Comparison of ENCODE assay signal across 8 mouse cellular contexts in the genomic region with DNA sequence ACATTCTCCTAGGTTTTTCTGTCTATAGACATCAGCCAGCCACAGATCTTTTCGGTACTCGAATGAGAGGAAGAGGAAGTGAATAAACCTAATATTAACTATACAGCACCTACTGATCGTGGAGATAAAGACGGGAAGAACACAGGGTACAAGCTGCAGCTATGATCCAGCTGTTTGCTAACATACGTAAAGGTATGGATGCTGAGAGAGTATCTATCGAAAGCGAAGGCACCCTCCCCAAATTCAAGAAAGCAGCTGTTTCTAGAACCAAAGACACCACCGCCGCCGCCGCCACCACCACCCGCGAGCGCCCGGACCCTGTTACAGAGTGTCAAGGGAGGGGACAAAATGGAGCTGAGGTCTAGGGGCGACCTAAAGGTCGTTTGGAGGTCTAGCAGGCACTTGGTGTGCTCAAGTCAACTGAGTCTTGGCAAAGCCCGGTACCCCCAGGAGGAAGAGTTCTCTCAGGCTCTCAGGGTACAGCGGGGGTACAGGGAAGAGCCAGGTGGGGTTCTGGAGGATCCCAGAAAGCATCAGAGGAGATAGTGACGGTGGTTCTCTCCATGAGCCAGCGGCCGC. TPM values are rescaled to one million over a fixed set of nuclear protein-coding genes. Genes with fewer than 3 reads are reported as not detected.
DNase-seq lines count a peak whose midpoint lies in the region; ATAC-seq and TF ChIP-seq lines count a peak whose summit lies in the region.

No protein-coding gene starts in this region.

- peak overlapping the region; percentile 66 for H3K9ac ChIP-seq in hindbrain, embryonic 16.5 days (ENCODE audit: low read depth, low read length)
- peak overlapping the region; percentile 92 for H3K9ac ChIP-seq in liver, adult 2 months (ENCODE audit: low read depth, low read length)

- WGBS in heart, embryonic 10.5 days, result 12% methylated on average over 22 of the region's 22 CpGs
- WGBS in hindbrain, embryonic 16.5 days, result 26% methylated on average over 21 of the region's 22 CpGs
- WGBS in liver, adult 2 months, result under 1% methylated on average over 22 of the region's 22 CpGs

- H3K27me3 ChIP-seq in heart, embryonic 10.5 days (ENCODE audit: insufficient read depth, poor library complexity, severe bottlenecking), result peaks cover 13% of the 10 kb centered on the region
- H3K27me3 ChIP-seq in erythroblast, embryonic 14.5 days (ENCODE audit: control insufficient read depth), result peaks cover 2% of the 10 kb centered on the region; the same call in 1 of the 2 replicates
- peaks cover 2% of the 10 kb centered on the region; the same call in 1 of the 2 replicates for H3K27me3 ChIP-seq in hindbrain, embryonic 16.5 days (replicated peaks; ENCODE audit: control insufficient read depth, insufficient read depth, low read length)
- H3K27me3 ChIP-seq in liver, adult 2 months (ENCODE audit: control insufficient read depth, insufficient read depth, low read length), result no peaks in the 10 kb centered on the region

- no peaks in the 10 kb centered on the region for H3K36me3 ChIP-seq in heart, embryonic 10.5 days
- H3K36me3 ChIP-seq in erythroblast, embryonic 14.5 days (ENCODE audit: control insufficient read depth), result peaks cover 4% of the 10 kb centered on the region
- no peaks in the 10 kb centered on the region for H3K36me3 ChIP-seq in hindbrain, embryonic 16.5 days (ENCODE audit: control insufficient read depth, insufficient read depth, low read length)
- H3K36me3 ChIP-seq in liver, adult 2 months (ENCODE audit: control insufficient read depth, insufficient read depth, low read length), result no peaks in the 10 kb centered on the region

- H3K9me3 ChIP-seq in heart, embryonic 10.5 days, result no peaks in the 10 kb centered on the region
- peaks cover 4% of the 10 kb centered on the region; the same call in 1 of the 2 replicates for H3K9me3 ChIP-seq in erythroblast, embryonic 14.5 days (ENCODE audit: control insufficient read depth, low read length)
- H3K9me3 ChIP-seq in hindbrain, embryonic 16.5 days (ENCODE audit: control insufficient read depth, low read length), result no peaks in the 10 kb centered on the region

- H3K4me1 ChIP-seq in heart, embryonic 10.5 days, result no peaks in the 10 kb centered on the region
- H3K4me1 ChIP-seq in erythroblast, embryonic 14.5 days (ENCODE audit: control insufficient read depth), result peaks cover 35% of the 10 kb centered on the region
- no peaks in the 10 kb centered on the region for H3K4me1 ChIP-seq in hindbrain, embryonic 16.5 days (ENCODE audit: control insufficient read depth, insufficient read depth, low read depth, low read length)
- H3K4me1 ChIP-seq in liver, adult 2 months (ENCODE audit: control insufficient read depth, insufficient read depth, low read length), result peaks cover 17% of the 10 kb centered on the region

- TF ChIP-seq CTCF in liver, adult 2 months (IDR thresholded peaks at IDR 0.05; ENCODE audit: low read depth, low read length), result no peak

- H3K4me3 ChIP-seq in heart, embryonic 10.5 days, result peak overlapping the region; percentile 68
- peak overlapping the region; percentile 86 for H3K4me3 ChIP-seq in erythroblast, embryonic 14.5 days (replicated peaks)
- H3K4me3 ChIP-seq in hindbrain, embryonic 16.5 days (ENCODE audit: low read length), result peak overlapping the region; percentile 51
- peak overlapping the region; percentile 93 for H3K4me3 ChIP-seq in liver, adult 2 months (ENCODE audit: insufficient read depth, low read depth, low read length)

- H3K27ac ChIP-seq in heart, embryonic 10.5 days, result peak overlapping the region; percentile 93
- H3K27ac ChIP-seq in hindbrain, embryonic 16.5 days (ENCODE audit: low read depth, low read length), result peak overlapping the region; percentile 70
- H3K27ac ChIP-seq in liver, adult 2 months (replicated peaks; ENCODE audit: insufficient read depth, low read depth, low read length), result peak overlapping the region; percentile 81

- DNase-seq in heart, embryonic 10.5 days (ENCODE audit: low spot score), result peak; percentile 74
- DNase-seq in heart, postnatal 25 days (ENCODE audit: low spot score), result no peak
- DNase-seq in T-cell, adult 2 months (ENCODE audit: low spot score), result peak; percentile 19
- DNase-seq in liver, adult 2 months (ENCODE audit: extremely low read depth, low read depth, low spot score), result no peak
- peak; percentile 50 for DNase-seq in naive thymus-derived CD4-positive, alpha-beta T cell, adult 2 months (ENCODE audit: low read depth)
- peak; percentile 12 for DNase-seq in testis, postnatal 14 days (ENCODE audit: low spot score)

- no peak; the same call in 1 of the 2 replicates for ATAC-seq in hindbrain, embryonic 16.5 days

- peaks cover 11% of the 10 kb centered on the region; the same call in 1 of the 2 replicates for H3K79me2 ChIP-seq in liver, adult 2 months (ENCODE audit: control insufficient read depth, insufficient read depth, low read length)

- intact Hi-C loops in heart, postnatal 25 days (cut with DNase I), result no loop called here

- H3K4me2 ChIP-seq in hindbrain, embryonic 16.5 days (ENCODE audit: low read length), result peak overlapping the region; percentile 53

- no peak for TF ChIP-seq POLR2A in liver, adult 2 months (IDR thresholded peaks at IDR 0.05; ENCODE audit: extremely low read depth, insufficient read depth, low read length)

RNA-seq across cellular contexts. Expression of a gene that starts 0.7 kb away (rescaled TPM):
- 16.0 and 23.9 TPM in 2 replicates for polyA plus RNA-seq in heart, embryonic 10.5 days (2016; fragmentation: Nextera tagmentation; extraction: Ambion mirVana)
- 10 to 100 TPM in 1 of 2 experiments, 1 to 10 TPM in 1; 9.1 to 11.5 TPM for total RNA-seq in heart, postnatal 25 days (2021)
- 0.04 TPM in 2 replicates for polyA plus RNA-seq in erythroblast, embryonic 14.5 days (2012)
- polyA plus RNA-seq in hindbrain, embryonic 16.5 days (2015; fragmentation: Nextera tagmentation; extraction: Ambion mirVana), result 25.5 and 26.5 TPM in 2 replicates
- total RNA-seq in liver, adult 2 months (2014; rRNA removed), result 37.9 and 38.3 TPM in 2 replicates
- 4.2 and 6.0 TPM in 2 replicates for polyA plus RNA-seq in liver, adult 2 months (2012; rRNA removed)

Comparison
In these comparisons a context has a peak if more than half of its experiments do, and no peak if none do; other contexts are left out.
1. DNase-seq: peak in heart, embryonic 10.5 days (single experiment), T-cell, adult 2 months (single experiment), naive thymus-derived CD4-positive, alpha-beta T cell, adult 2 months (single experiment) and testis, postnatal 14 days (single experiment); none in heart, postnatal 25 days (single experiment) and liver, adult 2 months (single experiment).
2. Peak in every context shown above with its lines, with median percentiles within 50 percentile points of each other: H3K27ac ChIP-seq and H3K4me3 ChIP-seq.